Mouse (Mus musculus): ENCODE measurements at regions not wholly inside any gene's neighbourhood (a gene's known extent, or its start where the extent isn't known, plus 50 kb on each side); places are given as distances from the start of the nearest gene placed in this dataset.
A peak's percentile ranks its signal among the peaks of the same experiment; 100 is the strongest.

- DNase-seq = no peak
These were observed 442.0 kb downstream of the Defb40 start for GRCm38 (mm10) chr8:18536059-18536458.

DNA sequence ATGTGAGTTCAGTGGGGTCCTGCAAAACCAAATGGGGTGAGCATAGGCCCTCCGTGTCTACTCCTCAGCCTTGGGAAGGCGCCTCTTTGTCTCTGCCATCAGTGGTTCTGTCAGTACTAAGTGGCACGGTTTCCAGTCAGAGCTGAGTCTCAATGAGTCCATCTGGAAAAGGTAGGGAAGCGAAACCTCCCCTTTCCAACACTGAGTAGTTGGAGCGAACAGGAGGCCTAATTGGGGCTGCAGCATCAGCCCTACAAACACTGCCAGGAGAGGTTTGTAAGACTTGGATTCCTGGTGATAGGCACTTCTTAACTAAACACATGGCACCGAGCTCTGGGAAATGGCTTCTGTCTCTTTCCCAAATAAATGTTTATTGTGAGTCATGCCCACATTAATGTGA lies 449.9 kb downstream of the Defb40 start:
- DNase-seq = no peak

DNA sequence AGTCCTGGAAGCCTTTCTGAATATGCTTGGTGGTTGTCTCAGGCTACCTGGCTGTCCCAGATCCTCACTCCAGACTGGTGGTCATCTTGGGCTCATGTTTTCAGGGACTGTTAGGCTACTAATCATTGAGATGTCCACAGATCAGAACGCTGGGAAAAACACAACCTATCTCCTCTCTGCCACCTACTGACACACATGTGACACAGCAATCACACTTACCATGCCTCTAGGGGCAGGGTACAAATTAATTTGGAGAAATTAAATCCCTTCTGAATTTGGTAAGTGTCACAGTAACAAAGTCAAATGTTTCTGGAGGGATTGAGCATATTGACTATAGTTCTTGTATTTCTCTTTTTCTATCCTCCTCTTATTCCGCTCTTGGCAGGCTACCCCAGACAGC lies 465.6 kb downstream of the Defb40 start:
- DNase-seq = no peak

DNA sequence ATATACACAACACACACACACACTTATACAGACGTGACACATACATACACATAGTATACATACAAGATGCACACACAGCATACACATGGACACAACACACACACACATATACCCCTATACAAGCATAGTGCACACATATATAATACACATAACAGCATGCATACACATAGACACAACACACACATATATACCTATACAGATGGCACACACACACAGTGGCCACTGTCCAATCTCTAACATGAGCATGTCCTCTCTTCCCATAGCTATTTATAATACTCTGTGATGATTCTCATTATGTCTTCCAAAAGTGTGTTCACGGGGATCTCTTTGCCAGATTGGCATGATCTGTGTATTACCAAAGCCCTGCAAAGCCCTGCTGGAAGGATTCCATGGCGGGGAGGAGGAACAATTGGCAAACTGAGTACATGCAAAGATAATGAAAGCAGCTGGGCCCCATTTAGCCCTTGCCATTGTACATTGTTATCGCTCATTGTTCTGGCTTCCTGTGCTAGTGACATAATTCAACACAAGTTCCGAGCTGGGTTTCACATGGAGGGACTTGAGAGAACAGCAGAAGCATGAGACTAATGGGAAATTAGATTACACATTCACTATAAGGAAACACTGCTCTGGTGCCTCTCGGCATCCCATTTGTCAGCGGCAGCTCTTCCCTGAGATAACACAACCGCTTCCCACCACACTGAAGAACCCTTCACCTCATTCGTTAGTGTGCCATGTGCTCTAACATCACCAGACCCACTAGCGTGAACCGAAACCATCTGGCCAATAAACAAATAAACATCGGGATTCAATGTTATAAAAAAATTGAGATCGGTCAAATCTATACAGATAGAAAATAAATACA lies 471.7 kb downstream of the Defb40 start:
- DNase-seq = peak; percentile 45 to 54

- no peak for DNase-seq
These were observed 487.4 kb downstream of the Defb40 start for GRCm38 (mm10) chr8:18490620-18491019.

- DNase-seq = no peak
These were observed 498.0 kb downstream of the Defb40 start for GRCm38 (mm10) chr8:18480081-18480480.

GRCm38 (mm10) chr8:18478166-18478565 lies 499.9 kb downstream of the Defb40 start:
- no peak for DNase-seq

GRCm38 (mm10) chr8:18467511-18467910 lies 510.5 kb downstream of the Defb40 start:
- no peak for DNase-seq

GRCm38 (mm10) chr8:18460609-18461008 lies 517.4 kb downstream of the Defb40 start:
- DNase-seq = no peak

DNA sequence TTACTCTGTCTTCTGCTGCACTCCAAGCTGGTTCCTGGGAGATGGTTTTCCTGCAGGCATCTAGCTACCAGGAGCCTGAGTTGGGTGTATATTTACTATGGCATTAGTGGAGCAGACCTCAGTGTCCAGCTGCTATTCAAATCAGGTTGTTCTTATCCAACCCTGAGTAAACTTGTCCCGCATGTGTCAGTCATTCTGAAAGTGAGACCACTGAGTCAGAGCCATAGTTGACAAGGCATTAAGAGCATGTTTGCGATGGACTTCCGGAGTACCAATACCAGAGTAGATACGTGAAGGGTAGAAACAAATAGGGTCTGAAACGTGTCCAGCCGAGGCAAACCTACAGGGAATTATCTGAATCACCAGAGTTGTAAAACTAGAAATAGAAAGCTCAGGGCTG lies 520.6 kb downstream of the Defb40 start:
- no peak for DNase-seq

GRCm38 (mm10) chr8:18449015-18449414 lies 529.0 kb downstream of the Defb40 start:
- DNase-seq = no peak

- DNase-seq = no peak
These were observed 535.8 kb downstream of the Defb40 start for GRCm38 (mm10) chr8:18442212-18442611.

DNA sequence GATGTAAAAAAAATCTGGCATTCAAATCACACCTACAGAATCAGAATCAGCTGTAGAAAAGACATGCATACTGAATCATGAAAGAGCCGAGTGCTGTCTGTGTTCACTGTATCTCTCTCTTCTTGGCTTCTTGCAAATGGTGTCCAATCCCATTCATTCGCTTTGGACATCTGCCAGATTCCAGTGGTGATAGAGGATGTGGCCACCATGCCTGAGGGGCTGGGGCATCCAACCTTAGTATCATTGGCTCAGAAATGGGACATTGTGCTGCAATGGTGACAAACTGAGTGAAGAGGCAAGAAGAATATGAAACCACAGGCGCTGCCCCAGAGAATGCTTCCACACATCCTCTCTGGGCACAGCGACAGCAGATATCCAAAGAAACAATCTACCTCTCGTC lies 555.2 kb downstream of the Defb40 start:
- peak; percentile 27 to 43 for DNase-seq

DNA sequence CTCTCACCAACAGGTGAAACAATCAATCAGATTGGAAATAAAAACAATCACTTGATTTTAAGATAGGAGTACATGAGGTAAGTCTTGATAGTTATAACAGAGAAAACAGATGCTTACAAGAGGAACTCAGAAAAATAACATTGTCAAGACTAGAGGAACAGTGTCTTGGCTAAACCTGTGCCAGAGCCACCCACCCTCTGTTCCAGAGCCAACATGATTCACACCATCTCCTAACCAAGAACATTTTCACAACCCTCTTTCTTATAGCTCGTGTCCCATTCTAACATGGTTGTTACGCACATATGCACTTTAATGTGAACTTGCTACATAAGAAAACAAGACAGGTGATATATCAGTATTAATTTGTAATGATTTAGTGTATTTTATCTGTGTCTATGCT lies 565.6 kb downstream of the Defb40 start:
- DNase-seq = no peak

DNA sequence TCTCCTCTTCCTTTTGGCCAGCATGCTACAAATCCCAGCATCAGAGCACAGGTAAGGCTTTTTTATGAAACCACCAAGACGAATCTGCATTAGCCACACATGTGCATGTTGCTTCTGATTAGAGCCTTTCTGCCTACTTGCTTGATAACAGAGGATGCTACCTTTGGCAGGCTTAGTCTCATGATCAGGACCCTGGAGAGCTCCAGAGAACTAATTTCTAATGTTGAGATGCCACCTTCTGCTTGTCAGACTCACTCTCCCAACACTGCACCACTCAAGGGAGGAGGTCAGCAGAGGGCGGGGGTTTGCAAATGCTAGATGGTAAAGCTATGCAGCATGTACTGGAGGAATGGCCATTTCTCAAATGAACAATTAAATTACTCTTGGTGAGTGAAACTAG lies 571.6 kb downstream of the Defb40 start:
- DNase-seq = no peak

DNA sequence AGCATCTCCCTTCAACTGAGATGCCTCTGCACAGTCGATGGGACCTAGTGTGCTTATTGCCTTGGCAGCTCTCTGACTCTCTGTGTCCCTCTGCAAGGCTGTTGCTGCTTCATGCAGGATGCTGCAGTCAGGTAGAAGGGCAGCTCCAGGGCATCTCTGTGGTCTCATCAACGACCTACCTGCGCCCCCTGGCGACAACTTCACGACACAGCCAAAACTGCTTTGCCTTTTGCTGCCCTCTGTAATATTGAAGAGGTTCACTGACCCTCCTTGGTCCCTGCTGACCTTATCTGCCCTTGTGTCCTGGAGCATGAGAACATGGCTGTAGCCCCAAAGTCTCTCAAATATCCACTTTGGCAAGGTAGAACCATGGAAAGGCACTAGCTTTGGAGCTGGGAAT lies 589.7 kb downstream of the Defb40 start:
- peak; percentile 85 to 87 for DNase-seq

GRCm38 (mm10) chr8:18381615-18382178 lies 596.4 kb downstream of the Defb40 start:
- no peak for DNase-seq

DNA sequence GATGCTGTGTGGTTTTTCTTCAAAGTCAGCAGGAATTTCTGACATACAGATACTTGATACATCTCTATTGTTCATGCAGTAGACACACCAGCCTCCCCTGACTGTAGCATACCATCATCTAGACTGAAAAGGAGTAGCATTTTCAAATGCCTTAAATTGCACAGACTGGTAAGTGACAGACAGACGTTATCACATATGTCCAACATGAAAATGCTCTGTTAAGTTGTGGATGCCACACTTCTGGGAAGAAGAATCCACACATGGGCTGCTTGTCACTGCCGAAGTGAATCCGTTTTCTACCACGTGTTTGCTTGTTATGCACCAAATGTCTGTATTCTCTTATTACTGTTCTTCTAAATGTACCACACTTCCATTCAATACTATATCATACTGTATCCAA lies 629.3 kb downstream of the Defb40 start:
- DNase-seq = no peak

GRCm38 (mm10) chr8:18346248-18346647 lies 631.8 kb downstream of the Defb40 start:
- no peak for DNase-seq

DNA sequence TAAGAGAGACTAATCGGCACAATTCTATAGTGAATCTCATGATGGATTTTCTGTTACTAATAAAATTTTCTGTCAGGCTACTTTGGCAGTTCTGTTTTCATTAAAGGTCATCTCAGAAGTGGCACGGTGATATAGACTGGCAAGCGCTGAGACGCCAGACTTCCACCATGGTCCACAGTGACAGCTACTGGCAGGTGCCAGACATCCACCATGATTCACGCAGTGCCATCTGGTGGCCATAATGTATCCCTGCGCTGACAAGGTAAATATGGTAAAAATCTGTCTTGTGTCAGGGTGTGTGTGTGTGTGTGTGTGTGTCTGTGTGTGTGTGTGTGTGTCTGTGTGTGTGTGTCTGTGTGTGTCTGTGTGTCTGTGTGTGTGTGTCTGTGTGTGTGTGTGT lies 632.7 kb downstream of the Defb40 start:
- DNase-seq = peak; percentile 85

DNA sequence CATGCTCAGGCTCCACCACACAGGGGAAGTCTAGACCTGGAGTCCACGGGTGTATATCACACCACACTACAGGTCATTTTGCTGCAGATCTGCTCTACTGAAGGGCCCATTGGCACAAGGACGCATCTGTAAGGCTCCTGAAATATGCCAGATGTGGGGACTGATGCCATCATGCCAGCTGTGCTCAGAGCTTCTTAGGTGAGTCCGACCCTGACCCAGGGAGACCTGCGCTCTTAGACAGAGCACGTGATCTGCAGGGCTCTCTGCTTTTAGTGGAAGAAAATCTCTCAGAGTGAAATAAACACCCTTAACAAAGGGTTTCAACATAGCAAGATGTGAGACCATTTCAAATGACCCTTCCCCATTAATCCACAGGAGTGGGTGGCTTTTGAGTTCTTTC lies 633.2 kb downstream of the Defb40 start:
- DNase-seq = no peak

- no peak for DNase-seq
These were observed 642.5 kb downstream of the Defb40 start for GRCm38 (mm10) chr8:18335576-18335975.

GRCm38 (mm10) chr8:18328521-18328920 lies 649.5 kb downstream of the Defb40 start:
- no peak for DNase-seq

DNA sequence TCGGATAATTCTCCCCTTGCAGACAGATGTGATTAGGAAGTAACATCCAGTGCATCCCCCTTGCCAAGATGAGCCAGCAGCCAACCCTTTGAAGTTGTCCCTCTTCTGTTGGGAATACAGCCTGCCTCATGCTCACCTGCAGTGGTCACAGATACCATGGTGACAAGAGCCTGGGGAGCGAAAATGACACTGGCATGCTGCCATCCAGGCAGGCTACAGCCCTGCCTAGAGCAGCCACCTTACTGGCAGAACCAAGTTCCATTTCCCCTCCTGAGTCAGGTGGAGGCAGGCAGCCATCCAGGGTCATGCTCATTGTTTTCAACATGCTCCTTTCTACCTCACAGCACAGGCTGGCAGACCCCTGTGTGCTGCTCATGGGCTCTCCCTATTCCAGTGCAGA lies 661.6 kb downstream of the Defb40 start:
- peak; percentile 26 to 42 for DNase-seq

GRCm38 (mm10) chr8:18311597-18311996 lies 666.5 kb downstream of the Defb40 start:
- DNase-seq = no peak
